22 mouse cellular contexts compared by ENCODE assay signal in genomic region chr16:42857564-42858183, GRCm38 (mm10). TPM values are rescaled to one million over a fixed set of nuclear protein-coding genes. Genes with fewer than 3 reads are reported as not detected.
DNase-seq lines count a peak whose midpoint lies in the region; ATAC-seq and TF ChIP-seq lines count a peak whose summit lies in the region.
"Had no signal": no experiment of that assay in that cellular context is flagged by ENCODE, and none has a peak within 500 bp of the region (broad histone marks: within the 10 kb centered on the region; RNA-seq: fewer than 3 reads in every experiment).

No protein-coding gene starts in this region.

- no peaks in the 10 kb centered on the region for H3K27me3 ChIP-seq in embryonic facial prominence, embryonic 14.5 days (replicated peaks; ENCODE audit: control insufficient read depth, insufficient read depth, low read length)
- no peaks in the 10 kb centered on the region for H3K27me3 ChIP-seq in embryonic facial prominence, embryonic 10.5 days (replicated peaks; ENCODE audit: low read depth, poor library complexity, severe bottlenecking)
- H3K27me3 ChIP-seq in lung, embryonic 15.5 days: no peaks in the 10 kb centered on the region
- H3K27me3 ChIP-seq in lung, postnatal 0 days (replicated peaks; ENCODE audit: insufficient read depth, low read length): no peaks in the 10 kb centered on the region
- H3K27me3 ChIP-seq in midbrain, embryonic 15.5 days (replicated peaks): no peaks in the 10 kb centered on the region
- H3K27me3 ChIP-seq: embryonic facial prominence, embryonic 13.5 days; forebrain, embryonic 13.5 days; forebrain, embryonic 15.5 days; Patski had no signal

- peak; percentile 32 for DNase-seq in embryonic facial prominence, embryonic 14.5 days (ENCODE audit: low spot score)
- no peak for DNase-seq in embryonic facial prominence, embryonic 10.5 days (ENCODE audit: low spot score)
- no peak for DNase-seq in lung, postnatal 4 days
- no peak for DNase-seq in lung, postnatal 0 days (ENCODE audit: low spot score)
- no peak for DNase-seq in lung, postnatal 25 days (ENCODE audit: low spot score)
- peak; percentile 47 for DNase-seq in 3T3-L1 (ENCODE audit: low read depth, low spot score)
- DNase-seq: adrenal gland, adult 8-10 months; adrenal gland, postnatal 14 days; adrenal gland, postnatal 36 days; cerebellum, adult 11-12 months; cerebellum, adult 2 months; cerebellum, adult 9-10 months; cerebellum, postnatal 10 days; cerebellum, postnatal 25 days; forebrain, postnatal 0 days had no signal

- no peaks in the 10 kb centered on the region for H3K36me3 ChIP-seq in embryonic facial prominence, embryonic 14.5 days (ENCODE audit: control insufficient read depth, insufficient read depth, low read length)
- H3K36me3 ChIP-seq in embryonic facial prominence, embryonic 10.5 days (replicated peaks): no peaks in the 10 kb centered on the region
- no peaks in the 10 kb centered on the region for H3K36me3 ChIP-seq in lung, embryonic 15.5 days
- no peaks in the 10 kb centered on the region for H3K36me3 ChIP-seq in lung, postnatal 0 days (ENCODE audit: insufficient read depth, low read length)
- no peaks in the 10 kb centered on the region for H3K36me3 ChIP-seq in midbrain, embryonic 15.5 days (replicated peaks)
- H3K36me3 ChIP-seq: embryonic facial prominence, embryonic 13.5 days; forebrain, embryonic 15.5 days had no signal

- no peak overlapping the region for H3K27ac ChIP-seq in embryonic facial prominence, embryonic 14.5 days (replicated peaks; ENCODE audit: low read depth, low read length)
- no peak overlapping the region for H3K27ac ChIP-seq in embryonic facial prominence, embryonic 10.5 days (replicated peaks)
- peak overlapping the region; percentile 0; the same call in 1 of the 2 replicates for H3K27ac ChIP-seq in lung, embryonic 15.5 days
- H3K27ac ChIP-seq in lung, postnatal 0 days (ENCODE audit: low read length): no peak overlapping the region
- H3K27ac ChIP-seq in midbrain, embryonic 15.5 days: no peak overlapping the region
- H3K27ac ChIP-seq: embryonic facial prominence, embryonic 13.5 days; forebrain, embryonic 13.5 days; forebrain, embryonic 15.5 days had no signal

- no peak for TF ChIP-seq CTCF in lung, postnatal 0 days (IDR thresholded peaks at IDR 0.05)

- no peak overlapping the region for H3K9ac ChIP-seq in embryonic facial prominence, embryonic 14.5 days (ENCODE audit: low read depth, low read length)
- H3K9ac ChIP-seq in lung, embryonic 15.5 days: no peak overlapping the region
- no peak overlapping the region for H3K9ac ChIP-seq in lung, postnatal 0 days (replicated peaks; ENCODE audit: low read depth)
- H3K9ac ChIP-seq in midbrain, embryonic 15.5 days: no peak overlapping the region
- H3K9ac ChIP-seq: embryonic facial prominence, embryonic 13.5 days; forebrain, embryonic 13.5 days; forebrain, embryonic 15.5 days; forebrain, postnatal 0 days had no signal

- H3K4me2 ChIP-seq in embryonic facial prominence, embryonic 14.5 days (ENCODE audit: low read depth, low read length): no peak overlapping the region
- no peak overlapping the region for H3K4me2 ChIP-seq in lung, embryonic 15.5 days
- no peak overlapping the region for H3K4me2 ChIP-seq in lung, postnatal 0 days (replicated peaks; ENCODE audit: low read depth, low read length)
- H3K4me2 ChIP-seq in midbrain, embryonic 15.5 days: no peak overlapping the region
- H3K4me2 ChIP-seq: embryonic facial prominence, embryonic 13.5 days; forebrain, embryonic 13.5 days; forebrain, embryonic 15.5 days had no signal

- H3K9me3 ChIP-seq in embryonic facial prominence, embryonic 14.5 days (ENCODE audit: control insufficient read depth, low read length): peaks cover 14% of the 10 kb centered on the region; the same call in 1 of the 2 replicates
- no peaks in the 10 kb centered on the region for H3K9me3 ChIP-seq in embryonic facial prominence, embryonic 10.5 days
- no peaks in the 10 kb centered on the region for H3K9me3 ChIP-seq in lung, embryonic 15.5 days
- H3K9me3 ChIP-seq in lung, postnatal 0 days (ENCODE audit: low read length): peaks cover 3% of the 10 kb centered on the region; the same call in 1 of the 2 replicates
- H3K9me3 ChIP-seq in midbrain, embryonic 15.5 days: no peaks in the 10 kb centered on the region
- H3K9me3 ChIP-seq: forebrain, embryonic 13.5 days; forebrain, embryonic 15.5 days had no signal

- H3K4me3 ChIP-seq in embryonic facial prominence, embryonic 14.5 days (ENCODE audit: low read depth, low read length): no peak overlapping the region
- H3K4me3 ChIP-seq in embryonic facial prominence, embryonic 10.5 days: no peak overlapping the region
- H3K4me3 ChIP-seq in lung, embryonic 15.5 days: no peak overlapping the region
- no peak overlapping the region for H3K4me3 ChIP-seq in lung, postnatal 0 days (ENCODE audit: low read depth, low read length)
- no peak overlapping the region for H3K4me3 ChIP-seq in midbrain, embryonic 15.5 days
- H3K4me3 ChIP-seq: embryonic facial prominence, embryonic 13.5 days; forebrain, embryonic 13.5 days; forebrain, embryonic 15.5 days had no signal

- peak; percentile 16; the same call in 1 of the 2 replicates for TF ChIP-seq EP300 in lung, postnatal 0 days (IDR thresholded peaks at IDR 0.05)

- no peak for ATAC-seq in embryonic facial prominence, embryonic 14.5 days (ENCODE audit: low read depth)
- peak; percentile 87; the same call in 1 of the 2 replicates for ATAC-seq in lung, embryonic 15.5 days (ENCODE audit: borderline replicate concordance, extremely low read depth, low FRiP score, low TSS enrichment)
- ATAC-seq in lung, postnatal 0 days: no peak
- ATAC-seq in midbrain, embryonic 15.5 days (replicated peaks): no peak
- ATAC-seq: activated CD4-positive, CD25-positive, alpha-beta regulatory T cell, adult 4 months; forebrain, embryonic 13.5 days; forebrain, embryonic 15.5 days; forebrain, postnatal 0 days; Patski had no signal

- WGBS in embryonic facial prominence, embryonic 14.5 days: 53% methylated on average over 3 of the region's 3 CpGs
- WGBS in embryonic facial prominence, embryonic 10.5 days: 91% methylated on average over 3 of the region's 3 CpGs
- WGBS in lung, embryonic 15.5 days: 26% methylated on average over 3 of the region's 3 CpGs
- WGBS in lung, postnatal 0 days: 31% methylated on average over 3 of the region's 3 CpGs
- WGBS in midbrain, embryonic 15.5 days: 84% methylated on average over 3 of the region's 3 CpGs

- H3K4me1 ChIP-seq in embryonic facial prominence, embryonic 14.5 days (ENCODE audit: control insufficient read depth, insufficient read depth, low read length): peaks cover 3% of the 10 kb centered on the region; the same call in 1 of the 2 replicates
- H3K4me1 ChIP-seq in embryonic facial prominence, embryonic 10.5 days: no peaks in the 10 kb centered on the region
- no peaks in the 10 kb centered on the region for H3K4me1 ChIP-seq in lung, embryonic 15.5 days
- no peaks in the 10 kb centered on the region for H3K4me1 ChIP-seq in lung, postnatal 0 days (ENCODE audit: insufficient read depth, low read depth, low read length)
- H3K4me1 ChIP-seq in midbrain, embryonic 15.5 days: no peaks in the 10 kb centered on the region
- H3K4me1 ChIP-seq: forebrain, embryonic 13.5 days; forebrain, embryonic 15.5 days had no signal

RNA-seq across cellular contexts. Expression of gene Zbtb20, which starts 18.0 kb away (rescaled TPM):
- polyA plus RNA-seq in embryonic facial prominence, embryonic 14.5 days (2014; fragmentation: Nextera tagmentation; extraction: Ambion mirVana): 20.6 and 23.6 TPM in 2 replicates
- 19.6 and 20.1 TPM in 2 replicates for polyA plus RNA-seq in embryonic facial prominence, embryonic 10.5 days (2016; fragmentation: Nextera tagmentation; extraction: Ambion mirVana)
- 17.9 and 22.1 TPM in 2 replicates for polyA plus RNA-seq in lung, embryonic 15.5 days (2015; fragmentation: Nextera tagmentation; extraction: Ambion mirVana)
- 27.9 and 39.7 TPM in 2 replicates for polyA plus RNA-seq in lung, postnatal 0 days (2015; fragmentation: Nextera tagmentation; extraction: Ambion mirVana)
- polyA plus RNA-seq in midbrain, embryonic 15.5 days (2015; fragmentation: Nextera tagmentation; extraction: Ambion mirVana): 76.5 and 83.1 TPM in 2 replicates

Comparison
In these comparisons a context has a peak if more than half of its experiments do, and no peak if none do; other contexts are left out.
1. DNase-seq: peak in embryonic facial prominence, embryonic 14.5 days (single experiment) and 3T3-L1 (single experiment); none in embryonic facial prominence, embryonic 10.5 days (single experiment), lung, postnatal 4 days (0 of 2), lung, postnatal 0 days (single experiment) and lung, postnatal 25 days (single experiment).